Mouse (Mus musculus) heart, adult 2 months (tissue): ENCODE data around the gene Smim20. TPM values are rescaled to one million over a fixed set of nuclear protein-coding genes. Genes with fewer than 3 reads are reported as not detected.
A peak's percentile ranks its signal among the peaks of the same experiment; 100 is the strongest.

Experiments used
- DNase-seq, 2 experiments: peaks; one replicate each; pipeline ENCODE4 v3.0.0; 2021
- H3K27ac ChIP-seq: fragments of 200-600 bp; 2 replicates; pipeline ENCODE4 v1.8.1; 2022
- H3K27me3 ChIP-seq: fragments of 200-500 bp; 2 replicates; pipeline ENCODE4 v1.6.1; 2012; ENCODE audit warnings: mild to moderate bottlenecking, low read length, inconsistent platforms, mixed read lengths; ENCODE audit not compliant: control insufficient read depth, insufficient read depth
- H3K36me3 ChIP-seq: fragments of 200-500 bp; 2 replicates; pipeline ENCODE4 v1.6.1; 2012; ENCODE audit warnings: low read length, inconsistent platforms; ENCODE audit not compliant: control insufficient read depth, insufficient read depth
- H3K4me1 ChIP-seq: fragments of 200-500 bp; 2 replicates; pipeline ENCODE4 v1.6.1; 2011; ENCODE audit warnings: low read length; ENCODE audit not compliant: control insufficient read depth, insufficient read depth
- H3K4me3 ChIP-seq: fragments of 200-600 bp; 2 replicates; pipeline ENCODE4 v1.8.1; 2022
- H3K79me2 ChIP-seq: fragments of 200-500 bp; replicated peaks from 2 replicates; pipeline ENCODE4 v1.6.1; 2012; ENCODE audit warnings: mild to moderate bottlenecking, inconsistent platforms, low read length, moderate library complexity, mixed read lengths; ENCODE audit not compliant: control insufficient read depth, insufficient read depth
- H3K9ac ChIP-seq: fragments of 200-500 bp; 2 replicates; pipeline ENCODE4 v1.6.1; 2012; ENCODE audit warnings: low read depth, mild to moderate bottlenecking, control low read depth, inconsistent platforms, low read length, mixed read lengths
- CTCF ChIP-seq: fragments of 200-600 bp; IDR thresholded peaks from 2 replicates; pipeline ENCODE4 v1.8.1; 2022; ENCODE audit warnings: antibody characterized with exemption, mild to moderate bottlenecking, moderate library complexity
- EP300 ChIP-seq: fragments of 200-500 bp; IDR thresholded peaks from 2 replicates; pipeline ENCODE4 v1.6.1; 2011; ENCODE audit warnings: low read depth, low read length, control low read depth; ENCODE audit not compliant: insufficient read depth
- POLR2A ChIP-seq: fragments of 200-500 bp; IDR thresholded peaks from 2 replicates; pipeline ENCODE4 v1.6.1; 2011; ENCODE audit warnings: mild to moderate bottlenecking, low read depth, low read length, control low read depth; ENCODE audit not compliant: insufficient read depth
- WGBS: fragments of 180-500 bp; shearing (Covaris S2); methylation state at CpG from one replicate; pipeline ENCODE4 v1.1.7; 2018; 5-methylcytosine and 5-hydroxymethylcytosine counted together
- intact Hi-C: fragments of 180-260 bp; cut with DNase I; formaldehyde crosslinking; loops from one replicate; pipeline ENCODE4 v1.15.1; 2025
- polyA plus RNA-seq: library from polyadenylated mRNA; depleted of rRNA; stranded (reverse); fragments of >200 nt; gene quantifications from 2 replicates; pipeline ENCODE4 v1.2.3, GENCODE M21; 2012; rRNA removed
- total RNA-seq, 2 experiments: library from RNA; stranded (reverse); gene quantifications; 2 replicates each; pipeline ENCODE4 v1.2.3; 2021

Gene Smim20
- total and polyA plus RNA-seq, 3 experiments, result 92.3 to 115 (median 100.0) TPM

- no peak overlapping the region for H3K4me3 ChIP-seq
- no peaks in the 10 kb centered on the region for H3K36me3 ChIP-seq
- H3K27ac ChIP-seq, result no peak overlapping the region
- no peaks in the 10 kb centered on the region; the same call in 1 of the 2 replicates for H3K4me1 ChIP-seq
- H3K9ac ChIP-seq, result no peak overlapping the region
- intact Hi-C loops, result no loop called here
- TF ChIP-seq POLR2A (no peak), EP300 (no peak), CTCF (no peak)
- no peaks in the 10 kb centered on the region for H3K27me3 ChIP-seq
- WGBS, result 80% methylated on average over 6 of the region's 6 CpGs
- DNase-seq, result no peak
- no peaks in the 10 kb centered on the region for H3K79me2 ChIP-seq
These were observed 57.9 kb downstream of the Smim20 start for GRCm38 (mm10) chr5:53324791-53325190.

GRCm38 (mm10) chr5:53326023-53326422 lies 59.1 kb downstream of the Smim20 start:
- H3K27me3 ChIP-seq, result no peaks in the 10 kb centered on the region
- no peak overlapping the region for H3K4me3 ChIP-seq
- WGBS, result 2% methylated on average over 8 of the region's 8 CpGs
- no peaks in the 10 kb centered on the region; the same call in 1 of the 2 replicates for H3K4me1 ChIP-seq
- TF ChIP-seq POLR2A (no peak), EP300 (peak; percentile 84; the same call in 1 of the 2 replicates), CTCF (peak; percentile 96)
- DNase-seq, result peak; percentile 76 to 83
- no peaks in the 10 kb centered on the region for H3K79me2 ChIP-seq
- intact Hi-C loops, result loop anchor here (2.0 kb wide), 1 partner anchor 345 kb away; no protein-coding TSS in a partner anchor
- no peaks in the 10 kb centered on the region for H3K36me3 ChIP-seq
- no peak overlapping the region for H3K9ac ChIP-seq
- no peak overlapping the region; the same call in 1 of the 2 replicates for H3K27ac ChIP-seq

GRCm38 (mm10) chr5:53326491-53326890 lies 59.6 kb downstream of the Smim20 start:
- Histone ChIP-seq H3K4me1 (no peaks in the 10 kb centered on the region; the same call in 1 of the 2 replicates), H3K79me2 (no peaks in the 10 kb centered on the region), H3K27ac (no peak overlapping the region), H3K4me3 (no peak overlapping the region), H3K27me3 (no peaks in the 10 kb centered on the region), H3K9ac (no peak overlapping the region), H3K36me3 (no peaks in the 10 kb centered on the region)
- no peak for DNase-seq
- WGBS, result 72% methylated on average over 5 of the region's 5 CpGs
- TF ChIP-seq POLR2A, result no peak
- no peak for TF ChIP-seq CTCF
- no peak for TF ChIP-seq EP300
- intact Hi-C loops, result loop anchor here (2.0 kb wide), 1 partner anchor 344 kb away; no protein-coding TSS in a partner anchor

Other genes starting within 250 kb of the Smim20 start
- not detected for gene Slc34a2, start 229.0 kb upstream of the Smim20 start, total RNA-seq
- gene Slc34a2, start 229.0 kb upstream of the Smim20 start, polyA plus RNA-seq, result 1.7 TPM in 1 of 2 replicates, not detected in the other
- 1 to 10 TPM; 1.5 to 1.6 TPM for gene Sel1l3, start 53.2 kb upstream of the Smim20 start, total RNA-seq
- 0.86 and 1.1 TPM in 2 replicates for gene Sel1l3, start 53.2 kb upstream of the Smim20 start, polyA plus RNA-seq
- 10 to 100 TPM; 22.1 to 29.6 TPM for gene Rbpj, start 199.1 kb downstream of the Smim20 start, total RNA-seq
- gene Rbpj, start 199.1 kb downstream of the Smim20 start, polyA plus RNA-seq, result 13.5 and 18.1 TPM in 2 replicates